Mouse (Mus musculus) layer of hippocampus, adult 9-10 months (tissue): ENCODE data around the gene Rbm47.

ENCODE experiments used
- DNase-seq: peaks from one replicate; pipeline ENCODE4 v3.0.0; 2022; ENCODE audit warnings: low spot score

Rbm47 gene

GRCm38 (mm10) chr5:66084541-66084940 is 88.4 kb downstream of the Rbm47 start:
- no peak for DNase-seq

- DNase-seq = no peak
Observed at GRCm38 (mm10) chr5:66083350-66083749, 89.6 kb downstream of the Rbm47 start.

GRCm38 (mm10) chr5:66082229-66082572 is 90.7 kb downstream of the Rbm47 start:
- no peak for DNase-seq

GRCm38 (mm10) chr5:66081443-66082228 is 91.3 kb downstream of the Rbm47 start:
- DNase-seq = no peak

GRCm38 (mm10) chr5:66080529-66081220 is 92.2 kb downstream of the Rbm47 start:
- no peak for DNase-seq

GRCm38 (mm10) chr5:66079358-66080179 is 93.3 kb downstream of the Rbm47 start:
- no peak for DNase-seq

- DNase-seq = no peak
Observed at GRCm38 (mm10) chr5:66078491-66079012, 94.4 kb downstream of the Rbm47 start.

GRCm38 (mm10) chr5:66077416-66077815 is 95.5 kb downstream of the Rbm47 start:
- DNase-seq = no peak

GRCm38 (mm10) chr5:66076685-66077301 is 96.1 kb downstream of the Rbm47 start:
- no peak for DNase-seq

GRCm38 (mm10) chr5:66075906-66076305 is 97.0 kb downstream of the Rbm47 start:
- no peak for DNase-seq

- DNase-seq = no peak
Observed at GRCm38 (mm10) chr5:66075032-66075488, 97.9 kb downstream of the Rbm47 start.

- no peak for DNase-seq
Observed at GRCm38 (mm10) chr5:66074235-66074634, 98.7 kb downstream of the Rbm47 start.

- DNase-seq = no peak
Observed at GRCm38 (mm10) chr5:66073604-66074164, 99.2 kb downstream of the Rbm47 start.

- no peak for DNase-seq
Observed at GRCm38 (mm10) chr5:66071722-66072121, 101.2 kb downstream of the Rbm47 start.

GRCm38 (mm10) chr5:66070350-66070749 is 102.6 kb downstream of the Rbm47 start:
- no peak for DNase-seq

- DNase-seq = no peak
Observed at GRCm38 (mm10) chr5:66069470-66070144, 103.3 kb downstream of the Rbm47 start.

GRCm38 (mm10) chr5:66069133-66069469 is 103.8 kb downstream of the Rbm47 start:
- no peak for DNase-seq

GRCm38 (mm10) chr5:66068068-66068920 is 104.6 kb downstream of the Rbm47 start:
- DNase-seq = no peak

GRCm38 (mm10) chr5:66067219-66067618 is 105.7 kb downstream of the Rbm47 start:
- DNase-seq = no peak

GRCm38 (mm10) chr5:66062930-66063220 is 110.0 kb downstream of the Rbm47 start:
- no peak for DNase-seq
